Mouse (Mus musculus): ENCODE measurements around the gene Pvalb. TPM values are rescaled to one million over a fixed set of nuclear protein-coding genes. Genes with fewer than 3 reads are reported as not detected.

Gene Pvalb
- 7.6 and 9.0 TPM in 2 replicates for polyA plus RNA-seq (2015; fragmentation: Nextera tagmentation; extraction: Ambion mirVana)

GRCm38 (mm10) chr15:78206312-78206711 lies at the start of gene Pvalb:
TSS of gene Pvalb (minus strand) at chr15:78206400.
- H3K27ac ChIP-seq (replicated peaks) = no peak within 1 kb of the TSS
- no peak within 1 kb of the TSS for H3K9ac ChIP-seq
- ATAC-seq (ENCODE audit: low FRiP score, low read depth) = no peak
- H3K4me1 ChIP-seq (replicated peaks) = peaks cover 17% of the 10 kb centered on the region
- WGBS = 93% methylated on average over 7 of the region's 7 CpGs
- no peak within 1 kb of the TSS for H3K4me2 ChIP-seq
- H3K36me3 ChIP-seq = no peaks in the 10 kb centered on the region
- H3K27me3 ChIP-seq = peaks cover 26% of the 10 kb centered on the region
- H3K4me3 ChIP-seq = no peak within 1 kb of the TSS
- H3K9me3 ChIP-seq = no peaks in the 10 kb centered on the region

- Histone ChIP-seq H3K9ac (no peak overlapping the region), H3K27ac (replicated peaks) (no peak overlapping the region), H3K27me3 (peaks cover 5% of the 10 kb centered on the region; the same call in 1 of the 2 replicates), H3K4me1 (replicated peaks) (no peaks in the 10 kb centered on the region), H3K36me3 (no peaks in the 10 kb centered on the region), H3K4me3 (no peak overlapping the region), H3K4me2 (peak overlapping the region; percentile 5; the same call in 1 of the 2 replicates), H3K9me3 (no peaks in the 10 kb centered on the region)
- ATAC-seq (ENCODE audit: low FRiP score, low read depth) = 0 out of 2 replicates have a peak, but pooled peaks have one; percentile 52
- 27% methylated on average over 20 of the region's 20 CpGs for WGBS
Observed at GRCm38 (mm10) chr15:78254751-78255150, 48.6 kb upstream of the Pvalb start.

GRCm38 (mm10) chr15:78248410-78248809 lies 42.2 kb upstream of the Pvalb start:
- no peaks in the 10 kb centered on the region for H3K4me1 ChIP-seq (replicated peaks)
- no peak overlapping the region for H3K4me3 ChIP-seq
- H3K27me3 ChIP-seq = no peaks in the 10 kb centered on the region
- H3K36me3 ChIP-seq = no peaks in the 10 kb centered on the region
- WGBS = 76% methylated on average over 3 of the region's 3 CpGs
- H3K4me2 ChIP-seq = no peak overlapping the region
- no peak overlapping the region for H3K9ac ChIP-seq
- H3K9me3 ChIP-seq = no peaks in the 10 kb centered on the region
- H3K27ac ChIP-seq (replicated peaks) = no peak overlapping the region
- ATAC-seq (ENCODE audit: low FRiP score, low read depth) = no peak

- no peaks in the 10 kb centered on the region for H3K36me3 ChIP-seq
- no peak for ATAC-seq (ENCODE audit: low FRiP score, low read depth)
- H3K27me3 ChIP-seq = no peaks in the 10 kb centered on the region
- no peak overlapping the region for H3K4me2 ChIP-seq
- no peak overlapping the region for H3K4me3 ChIP-seq
- H3K4me1 ChIP-seq (replicated peaks) = no peaks in the 10 kb centered on the region
- H3K9ac ChIP-seq = no peak overlapping the region
- no peak overlapping the region for H3K27ac ChIP-seq (replicated peaks)
- 67% methylated on average over 2 of the region's 2 CpGs for WGBS
- H3K9me3 ChIP-seq = no peaks in the 10 kb centered on the region
Observed at GRCm38 (mm10) chr15:78247659-78248058, 41.5 kb upstream of the Pvalb start.

- H3K27me3 ChIP-seq = no peaks in the 10 kb centered on the region
- no peak overlapping the region for H3K4me3 ChIP-seq
- no peak overlapping the region for H3K9ac ChIP-seq
- no peaks in the 10 kb centered on the region for H3K9me3 ChIP-seq
- 82% methylated on average over 18 of the region's 18 CpGs for WGBS
- ATAC-seq (ENCODE audit: low FRiP score, low read depth) = no peak
- H3K27ac ChIP-seq (replicated peaks) = no peak overlapping the region
- H3K4me1 ChIP-seq (replicated peaks) = no peaks in the 10 kb centered on the region
- H3K36me3 ChIP-seq = no peaks in the 10 kb centered on the region
- no peak overlapping the region for H3K4me2 ChIP-seq
Observed at GRCm38 (mm10) chr15:78246143-78247116, 40.2 kb upstream of the Pvalb start.

- WGBS = 67% methylated on average over 7 of the region's 7 CpGs
- no peak within 1 kb of the TSS for H3K9ac ChIP-seq
Observed at GRCm38 (mm10) chr15:78244695-78245492, 38.7 kb upstream of the Pvalb start, which contains the start of gene Ncf4. TSS of gene Ncf4 (plus strand) at chr15:78244801.

GRCm38 (mm10) chr15:78243774-78244173 lies 37.6 kb upstream of the Pvalb start:
- Histone ChIP-seq H3K36me3 (no peaks in the 10 kb centered on the region), H3K4me3 (no peak overlapping the region), H3K9ac (no peak overlapping the region), H3K27ac (replicated peaks) (no peak overlapping the region), H3K4me1 (replicated peaks) (no peaks in the 10 kb centered on the region), H3K27me3 (no peaks in the 10 kb centered on the region), H3K4me2 (no peak overlapping the region), H3K9me3 (no peaks in the 10 kb centered on the region)
- no peak for ATAC-seq (ENCODE audit: low FRiP score, low read depth)
- 69% methylated on average over 6 of the region's 6 CpGs for WGBS

More at GRCm38 (mm10) chr15:78244695-78245492, 38.7 kb upstream of the Pvalb start, which contains the start of gene Ncf4:
- no peak for ATAC-seq (ENCODE audit: low FRiP score, low read depth)
- Histone ChIP-seq H3K4me2 (no peak within 1 kb of the TSS), H3K36me3 (no peaks in the 10 kb centered on the region), H3K27me3 (no peaks in the 10 kb centered on the region), H3K4me1 (replicated peaks) (no peaks in the 10 kb centered on the region), H3K27ac (replicated peaks) (no peak within 1 kb of the TSS), H3K4me3 (no peak within 1 kb of the TSS), H3K9me3 (no peaks in the 10 kb centered on the region)

GRCm38 (mm10) chr15:78243061-78243460 lies 36.9 kb upstream of the Pvalb start:
- Histone ChIP-seq H3K27me3 (no peaks in the 10 kb centered on the region), H3K4me3 (no peak overlapping the region), H3K36me3 (no peaks in the 10 kb centered on the region), H3K27ac (replicated peaks) (no peak overlapping the region), H3K4me1 (replicated peaks) (no peaks in the 10 kb centered on the region), H3K4me2 (no peak overlapping the region), H3K9ac (no peak overlapping the region), H3K9me3 (no peaks in the 10 kb centered on the region)
- no peak for ATAC-seq (ENCODE audit: low FRiP score, low read depth)
- WGBS = 88% methylated on average over 8 of the region's 8 CpGs

- Histone ChIP-seq H3K9ac (no peak overlapping the region), H3K9me3 (no peaks in the 10 kb centered on the region), H3K27ac (replicated peaks) (no peak overlapping the region), H3K4me1 (replicated peaks) (no peaks in the 10 kb centered on the region), H3K4me3 (no peak overlapping the region), H3K4me2 (no peak overlapping the region), H3K27me3 (no peaks in the 10 kb centered on the region), H3K36me3 (no peaks in the 10 kb centered on the region)
- no peak for ATAC-seq (ENCODE audit: low FRiP score, low read depth)
- WGBS = 62% methylated on average over 11 of the region's 11 CpGs
Observed at GRCm38 (mm10) chr15:78241335-78241734, 35.1 kb upstream of the Pvalb start.

GRCm38 (mm10) chr15:78239956-78240617 lies 33.9 kb upstream of the Pvalb start:
- ATAC-seq (ENCODE audit: low FRiP score, low read depth) = no peak
- H3K27ac ChIP-seq (replicated peaks) = no peak overlapping the region
- H3K36me3 ChIP-seq = no peaks in the 10 kb centered on the region
- no peak overlapping the region for H3K4me2 ChIP-seq
- no peaks in the 10 kb centered on the region for H3K27me3 ChIP-seq
- H3K9ac ChIP-seq = no peak overlapping the region
- H3K4me1 ChIP-seq (replicated peaks) = no peaks in the 10 kb centered on the region
- H3K4me3 ChIP-seq = no peak overlapping the region
- H3K9me3 ChIP-seq = no peaks in the 10 kb centered on the region
- WGBS = 76% methylated on average over 14 of the region's 14 CpGs

- 26% methylated on average over 10 of the region's 10 CpGs for whole genome bisulfite sequencing
- H3K36me3 ChIP-seq = no peaks in the 10 kb centered on the region
- no peaks in the 10 kb centered on the region for H3K4me1 ChIP-seq (replicated peaks)
- no peaks in the 10 kb centered on the region for H3K27me3 ChIP-seq
- ATAC-seq (ENCODE audit: low FRiP score, low read depth) = no peak
- no peak overlapping the region for H3K9ac ChIP-seq
- no peak overlapping the region for H3K27ac ChIP-seq (replicated peaks)
- no peaks in the 10 kb centered on the region for H3K9me3 ChIP-seq
- H3K4me2 ChIP-seq = no peak overlapping the region
- no peak overlapping the region for H3K4me3 ChIP-seq
Observed at GRCm38 (mm10) chr15:78239453-78239852, 33.3 kb upstream of the Pvalb start.

Data from hindbrain, embryonic 15.5 days (tissue).